Mouse (Mus musculus) CH12.LX (cell line): Measurements from ENCODE around the gene Egfl8. TPM values are rescaled to one million over a fixed set of nuclear protein-coding genes. Genes with fewer than 3 reads are reported as not detected.

Experiments
- DNase-seq: peaks from one replicate; pipeline ENCODE4 v3.0.0-alpha.2; 2013; ENCODE audit errors: extremely low read depth
- H3K27ac ChIP-seq: 2 replicates; pipeline ENCODE4 v1.5.1; 2012; ENCODE audit warnings: low read depth, mild to moderate bottlenecking, control low read depth, moderate library complexity; ENCODE audit not compliant: insufficient read depth
- H3K27me3 ChIP-seq: replicated peaks from 2 replicates; pipeline ENCODE3; 2012; ENCODE audit warnings: inconsistent platforms
- H3K36me3 ChIP-seq, 2 experiments: replicated peaks in 1 of 2; 2 replicates each; pipeline versions ENCODE3 to v1.6.1; 2012; ENCODE audit warnings: inconsistent platforms in 1 of 2, low read length in 1 of 2, mild to moderate bottlenecking in 1 of 2, mixed read lengths in 1 of 2, moderate library complexity in 1 of 2; ENCODE audit not compliant: control insufficient read depth in 1 of 2, insufficient read depth in 1 of 2
- H3K4me1 ChIP-seq, 2 experiments: 2 replicates each; pipeline ENCODE4 v1.6.1; 2012; ENCODE audit warnings: inconsistent platforms in 1 of 2, moderate library complexity in 1 of 2; ENCODE audit not compliant: insufficient read depth in 2 of 2, control insufficient read depth in 1 of 2
- H3K4me2 ChIP-seq: 2 replicates; pipeline ENCODE4 v1.6.1; 2012; ENCODE audit warnings: low read depth, mild to moderate bottlenecking, control low read depth; ENCODE audit not compliant: poor library complexity, insufficient read depth, severe bottlenecking
- H3K4me3 ChIP-seq, 3 experiments: fragments of 150-350 bp in 1 of 3; sonication (generic) in 1 of 3; replicated peaks in 1 of 3; 2 replicates each; pipeline versions ENCODE3 to v1.5.1; 2011 to 2012; ENCODE audit warnings: low read depth in 2 of 3, low read length in 2 of 3, mild to moderate bottlenecking in 2 of 3, moderate library complexity in 2 of 3, control low read depth in 1 of 3, improper control_type of control experiment in 1 of 3, inconsistent platforms in 1 of 3, mixed read lengths in 1 of 3; ENCODE audit not compliant: poor library complexity in 1 of 3
- H3K79me2 ChIP-seq: replicated peaks from 2 replicates; pipeline ENCODE4 v1.6.1; 2012; ENCODE audit warnings: mild to moderate bottlenecking, moderate library complexity; ENCODE audit not compliant: control insufficient read depth, poor library complexity, insufficient read depth, severe bottlenecking; ENCODE audit errors: extremely low read depth
- H3K9ac ChIP-seq: 2 replicates; pipeline ENCODE4 v1.6.1; 2012; ENCODE audit warnings: low read depth, mild to moderate bottlenecking, control low read depth, moderate library complexity; ENCODE audit not compliant: insufficient read depth
- H3K9me3 ChIP-seq: replicated peaks from 2 replicates; pipeline ENCODE3; 2012; ENCODE audit warnings: low read length, inconsistent platforms, mixed read lengths
- BHLHE40 ChIP-seq: IDR thresholded peaks from 2 replicates; pipeline ENCODE4 v1.6.1; 2011; ENCODE audit warnings: mild to moderate bottlenecking, low read depth, low read length, improper control_type of control experiment
- ELF1 ChIP-seq: IDR thresholded peaks from 2 replicates; pipeline ENCODE4 v1.6.1; 2014; ENCODE audit warnings: low read depth, mild to moderate bottlenecking, inconsistent platforms, low read length, improper control_type of control experiment
- ETS1 ChIP-seq: conservative IDR thresholded peaks from 2 replicates; pipeline ENCODE4 v1.6.1; 2012; ENCODE audit warnings: low read depth, mild to moderate bottlenecking, inconsistent platforms, low read length, improper control_type of control experiment, moderate library complexity
- HCFC1 ChIP-seq: IDR thresholded peaks from 2 replicates; pipeline ENCODE4 v1.6.1; 2012; ENCODE audit warnings: low read depth, mild to moderate bottlenecking, inconsistent platforms, low read length, improper control_type of control experiment
- IRF4 ChIP-seq: IDR thresholded peaks from 2 replicates; pipeline ENCODE4 v1.6.1; 2014; ENCODE audit warnings: low read depth, mild to moderate bottlenecking, inconsistent platforms, low read length, improper control_type of control experiment
- JUND ChIP-seq: conservative IDR thresholded peaks from 2 replicates; pipeline ENCODE4 v1.6.1; 2011; ENCODE audit warnings: low read depth, low read length, improper control_type of control experiment
- MAFK ChIP-seq: IDR thresholded peaks from 2 replicates; pipeline ENCODE4 v1.6.1; 2011; ENCODE audit warnings: low read length, improper control_type of control experiment; ENCODE audit not compliant: insufficient replicate concordance
- MAZ ChIP-seq: IDR thresholded peaks from 2 replicates; pipeline ENCODE4 v1.6.1; 2012; ENCODE audit warnings: low read depth, mild to moderate bottlenecking, inconsistent platforms, low read length, improper control_type of control experiment, moderate library complexity
- MXI1 ChIP-seq: IDR thresholded peaks from 2 replicates; pipeline ENCODE4 v1.6.1; 2011; ENCODE audit warnings: mild to moderate bottlenecking, low read depth, low read length, improper control_type of control experiment
- PAX5 ChIP-seq: IDR thresholded peaks from 2 replicates; pipeline ENCODE4 v1.6.1; 2012; ENCODE audit warnings: low read length, inconsistent platforms, mixed read lengths
- POLR2A ChIP-seq: IDR thresholded peaks from 2 replicates; pipeline ENCODE4 v1.6.1; 2011; ENCODE audit warnings: low read depth, mild to moderate bottlenecking, improper control_type of control experiment, low read length
- SMC3 ChIP-seq: IDR thresholded peaks from 2 replicates; pipeline ENCODE4 v1.6.1; 2011; ENCODE audit warnings: low read depth, low read length, improper control_type of control experiment
- TBP ChIP-seq: conservative IDR thresholded peaks from 2 replicates; pipeline ENCODE4 v1.6.1; 2011; ENCODE audit warnings: low read depth, low read length, improper control_type of control experiment
- UBTF ChIP-seq: IDR thresholded peaks from 2 replicates; pipeline ENCODE4 v1.6.1; 2012; ENCODE audit warnings: low read depth, mild to moderate bottlenecking, inconsistent platforms, low read length, improper control_type of control experiment, moderate library complexity
- USF1 ChIP-seq: IDR thresholded peaks from 2 replicates; pipeline ENCODE4 v1.6.1; 2014; ENCODE audit warnings: low read depth, mild to moderate bottlenecking, inconsistent platforms, low read length, improper control_type of control experiment
- USF2 ChIP-seq: conservative IDR thresholded peaks from 2 replicates; pipeline ENCODE4 v1.6.1; 2011; ENCODE audit warnings: low read depth, low read length, improper control_type of control experiment
- ZC3H11A ChIP-seq: IDR thresholded peaks from 2 replicates; pipeline ENCODE4 v1.6.1; 2012; ENCODE audit warnings: low read depth, mild to moderate bottlenecking, inconsistent platforms, low read length, improper control_type of control experiment
- ZNF384 ChIP-seq: IDR thresholded peaks from 2 replicates; pipeline ENCODE4 v1.6.1; 2012; ENCODE audit warnings: low read depth, low read length, improper control_type of control experiment, inconsistent platforms
- dilution Hi-C: fragments of 300-500 bp; cut with MboI; formaldehyde crosslinking; loops from 2 replicates; pipeline ENCODE4 v1.14.3; 2020; ENCODE audit warnings: low sequenced_read_pairs; ENCODE audit not compliant: extremely low pct_unique_long_range_greater_than_20kb, extremely low pct_ligation_motif_present
- in situ Hi-C: fragments of 300-500 bp; cut with MboI; formaldehyde crosslinking; loops from 3 replicates; pipeline ENCODE4 v1.14.3; 2019; ENCODE audit warnings: low sequenced_read_pairs, low pct_ligation_motif_present, low pct_unique_long_range_greater_than_20kb, mixed read lengths
- polyA plus RNA-seq: library from polyadenylated mRNA; unstranded; fragments of >175 nt; gene quantifications from 2 replicates; pipeline ENCODE4 v1.2.1, GENCODE M21; 2012; ENCODE audit warnings: low read depth; ENCODE audit not compliant: insufficient read length
- total RNA-seq, 2 experiments: library from RNA; depleted of rRNA; stranded (reverse); fragments of 300-350 nt in 1 of 2; fragments of >200 nt in 1 of 2; gene quantifications; 2 replicates each; pipeline ENCODE4 v1.2.3; 2012 to 2014

The Egfl8 gene
- total and polyA plus RNA-seq, 3 experiments = not detected

DNA sequence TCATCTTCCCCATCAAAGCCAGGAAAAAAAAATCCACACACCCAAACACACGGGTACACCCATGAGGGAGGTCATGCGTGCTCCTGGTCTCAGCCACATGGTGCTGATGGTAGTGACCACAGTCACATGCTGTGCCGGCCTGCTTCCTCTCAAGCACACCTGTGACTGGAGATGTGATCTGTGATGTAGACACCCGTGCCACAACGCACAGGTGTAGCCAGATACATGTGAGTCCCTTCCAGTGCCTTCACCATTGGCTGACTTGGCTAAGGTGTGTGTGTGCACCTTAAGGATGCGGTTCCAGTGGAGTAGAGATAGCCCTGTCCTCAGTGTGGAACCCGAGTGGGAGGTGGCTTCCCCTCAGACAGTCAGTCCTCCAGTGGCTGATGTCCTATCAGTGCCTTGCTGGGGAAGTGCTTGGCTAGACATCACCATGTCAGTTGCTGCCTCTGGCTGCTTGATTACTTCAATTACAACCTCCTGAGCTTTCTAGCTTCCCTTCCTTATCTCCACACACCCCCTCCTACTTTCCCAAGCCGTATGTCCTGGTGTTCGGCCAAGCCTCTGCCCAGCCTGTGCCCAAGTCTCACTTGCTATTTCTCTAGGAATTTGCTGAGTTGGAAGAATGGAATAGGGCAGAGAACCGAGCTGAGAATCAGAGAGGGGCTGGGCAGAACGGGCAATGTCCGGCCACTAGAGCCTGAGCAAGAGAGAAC is 43.6 kb upstream of the Egfl8 start:
- no peaks in the 10 kb centered on the region for H3K9me3 ChIP-seq

DNA sequence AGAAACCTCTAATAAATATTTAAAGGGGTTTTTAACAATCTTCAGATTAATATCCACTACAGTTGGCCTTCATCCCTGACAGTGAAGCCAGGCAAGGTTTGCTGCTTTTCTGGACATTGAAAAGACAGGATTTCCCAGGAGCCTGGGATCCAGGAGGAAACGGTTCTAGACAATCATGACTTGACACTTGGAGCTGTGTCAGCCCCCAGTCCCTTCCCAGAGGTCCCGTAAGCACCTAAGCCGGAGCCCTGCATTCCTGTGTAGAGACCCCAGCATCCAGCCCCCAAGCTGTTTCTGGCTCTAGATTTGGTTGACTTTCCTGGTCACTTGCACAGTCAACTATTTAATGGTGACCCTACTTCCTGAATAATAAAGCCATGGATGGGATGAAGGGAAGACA is 42.8 kb upstream of the Egfl8 start:
- Histone ChIP-seq H3K9me3 (no peaks in the 10 kb centered on the region), H3K4me2 (no peak overlapping the region), H3K4me1 (no peaks in the 10 kb centered on the region; a peak in 1 of 4 replicates), H3K9ac (no peak overlapping the region), H3K4me3 (no peak overlapping the region), H3K79me2 (no peaks in the 10 kb centered on the region), H3K27me3 (peaks cover 40% of the 10 kb centered on the region), H3K36me3 (peaks cover 11 to 32% of the 10 kb centered on the region in 2 experiments), H3K27ac (no peak overlapping the region)
- in situ Hi-C loops = no loop called here
- no peak for DNase-seq
- dilution Hi-C loops = no loop called here
- TF ChIP-seq TBP = no peak

More for the DNA sequence above, 43.6 kb upstream of the Egfl8 start:
- dilution Hi-C loops (no loop called here), in situ Hi-C loops (no loop called here)
- DNase-seq = no peak
- H3K4me2 ChIP-seq = no peak overlapping the region
- H3K27me3 ChIP-seq = peaks cover 46% of the 10 kb centered on the region
- no peaks in the 10 kb centered on the region for H3K79me2 ChIP-seq
- no peak overlapping the region for H3K27ac ChIP-seq
- TF ChIP-seq ETS1 (no peak), BHLHE40 (0 out of 2 replicates have a peak, but pooled peaks have one; percentile 13), UBTF (no peak), POLR2A (no peak), SMC3 (no peak), PAX5 (no peak), HCFC1 (no peak), IRF4 (no peak)
- H3K9ac ChIP-seq = no peak overlapping the region
- no peaks in the 10 kb centered on the region; a peak in 1 of 4 replicates for H3K4me1 ChIP-seq
- peaks cover 5 to 24% of the 10 kb centered on the region in 2 experiments for H3K36me3 ChIP-seq
- no peak overlapping the region for H3K4me3 ChIP-seq

DNA sequence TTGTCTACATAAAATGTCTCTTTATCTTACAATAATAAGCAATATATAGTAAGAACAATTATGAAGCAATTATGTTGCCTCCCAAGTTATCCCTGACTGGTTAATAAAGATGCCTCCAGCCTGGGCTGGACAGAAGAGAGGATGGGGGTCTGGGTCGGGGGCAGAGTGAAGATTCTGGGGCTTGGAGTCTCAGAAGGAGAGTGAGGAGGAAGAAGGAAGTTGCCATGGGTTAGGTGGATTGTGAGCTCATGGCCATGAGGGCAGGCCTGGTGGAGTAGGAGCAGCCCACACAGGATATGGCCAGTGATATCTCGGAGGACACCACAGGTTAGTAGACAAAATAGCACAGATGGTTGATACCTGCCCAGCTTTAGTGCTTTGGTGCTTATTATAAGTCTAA is 42.4 kb upstream of the Egfl8 start:
- H3K27me3 ChIP-seq = peaks cover 35% of the 10 kb centered on the region
- no peaks in the 10 kb centered on the region for H3K9me3 ChIP-seq
- in situ Hi-C loops = no loop called here
- no peak overlapping the region for H3K4me2 ChIP-seq
- H3K9ac ChIP-seq = no peak overlapping the region
- no peaks in the 10 kb centered on the region; a peak in 1 of 4 replicates for H3K4me1 ChIP-seq
- peaks cover 15 to 36% of the 10 kb centered on the region in 2 experiments for H3K36me3 ChIP-seq
- no peak for DNase-seq
- H3K27ac ChIP-seq = no peak overlapping the region
- dilution Hi-C loops = no loop called here
- H3K4me3 ChIP-seq = no peak overlapping the region
- no peaks in the 10 kb centered on the region for H3K79me2 ChIP-seq
- TF ChIP-seq ZC3H11A (no peak), USF2 (no peak), MAFK (no peak), JUND (no peak), HCFC1 (no peak), ELF1 (no peak), USF1 (no peak), MAZ (no peak), POLR2A (no peak), TBP (no peak), ZNF384 (no peak), MXI1 (no peak)
